Mouse (Mus musculus): ENCODE results near the gene Tmem100.

The Tmem100 gene

GRCm38 (mm10) chr11:90062657-90063056 is 32.5 kb downstream of the Tmem100 start:
- DNase-seq (ENCODE audit: low read depth, low spot score), result no peak

GRCm38 (mm10) chr11:90066405-90067250 is 36.5 kb downstream of the Tmem100 start:
- no peak for DNase-seq (ENCODE audit: low read depth, low spot score)

GRCm38 (mm10) chr11:90071747-90072146 is 41.6 kb downstream of the Tmem100 start:
- DNase-seq (ENCODE audit: low read depth, low spot score), result no peak

GRCm38 (mm10) chr11:90073201-90073600 is 43.1 kb downstream of the Tmem100 start:
- DNase-seq (ENCODE audit: low read depth, low spot score), result no peak

- no peak for DNase-seq (ENCODE audit: low read depth, low spot score)
Measured at GRCm38 (mm10) chr11:90076666-90077065, 46.5 kb downstream of the Tmem100 start.

GRCm38 (mm10) chr11:90080678-90081267 is 50.6 kb downstream of the Tmem100 start:
- DNase-seq (ENCODE audit: low read depth, low spot score), result no peak

GRCm38 (mm10) chr11:90081820-90082596 is 51.9 kb downstream of the Tmem100 start:
- no peak for DNase-seq (ENCODE audit: low read depth, low spot score)

- DNase-seq (ENCODE audit: low read depth, low spot score), result no peak
Measured at GRCm38 (mm10) chr11:90083042-90083441, 52.9 kb downstream of the Tmem100 start.

- no peak for DNase-seq (ENCODE audit: low read depth, low spot score)
Measured at GRCm38 (mm10) chr11:90084166-90084565, 54.0 kb downstream of the Tmem100 start.
